Mouse (Mus musculus): ENCODE measurements at regions not wholly inside any gene's neighbourhood (a gene's known extent, or its start where the extent isn't known, plus 50 kb on each side); places are given as distances from the start of the nearest gene placed in this dataset.

DNA sequence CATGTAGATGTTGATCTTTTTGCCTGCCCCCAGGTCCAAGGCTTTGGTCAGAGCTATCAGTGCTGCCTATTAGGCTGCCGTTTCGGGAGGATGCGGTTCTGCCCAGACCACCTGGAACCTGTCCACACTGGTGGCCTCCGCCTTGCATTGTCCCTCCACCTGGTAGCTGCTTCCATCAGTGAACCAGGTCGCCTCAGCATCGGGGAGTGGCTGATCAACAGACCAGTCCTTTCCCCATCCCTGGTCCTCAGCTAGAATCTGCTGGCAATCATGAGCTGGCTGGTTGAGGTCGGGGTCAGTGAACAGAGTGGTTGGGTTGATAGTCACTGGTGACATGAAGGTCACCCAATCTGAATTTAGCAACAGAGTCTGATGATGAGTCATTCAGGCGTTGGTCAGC, 241.7 kb upstream of the Klhl1 start:
- Histone ChIP-seq H3K36me3 (ENCODE audit: insufficient read depth, low read length) (no peaks in the 10 kb centered on the region), H3K4me1 (ENCODE audit: insufficient read depth, low read depth, low read length) (no peaks in the 10 kb centered on the region), H3K27ac (ENCODE audit: low read length) (no peak overlapping the region), H3K4me2 (replicated peaks; ENCODE audit: low read depth, low read length) (no peak overlapping the region), H3K9ac (replicated peaks; ENCODE audit: low read depth) (no peak overlapping the region), H3K27me3 (replicated peaks; ENCODE audit: insufficient read depth, low read length) (no peaks in the 10 kb centered on the region), H3K9me3 (ENCODE audit: low read length) (no peaks in the 10 kb centered on the region), H3K4me3 (ENCODE audit: low read depth, low read length) (no peak overlapping the region)
- TF ChIP-seq CTCF (IDR thresholded peaks at IDR 0.05) (no peak), EP300 (IDR thresholded peaks at IDR 0.05) (no peak)
- WGBS = 88% methylated on average over 8 of the region's 8 CpGs
- ATAC-seq (no peak), DNase-seq (ENCODE audit: low spot score) (no peak)

DNA sequence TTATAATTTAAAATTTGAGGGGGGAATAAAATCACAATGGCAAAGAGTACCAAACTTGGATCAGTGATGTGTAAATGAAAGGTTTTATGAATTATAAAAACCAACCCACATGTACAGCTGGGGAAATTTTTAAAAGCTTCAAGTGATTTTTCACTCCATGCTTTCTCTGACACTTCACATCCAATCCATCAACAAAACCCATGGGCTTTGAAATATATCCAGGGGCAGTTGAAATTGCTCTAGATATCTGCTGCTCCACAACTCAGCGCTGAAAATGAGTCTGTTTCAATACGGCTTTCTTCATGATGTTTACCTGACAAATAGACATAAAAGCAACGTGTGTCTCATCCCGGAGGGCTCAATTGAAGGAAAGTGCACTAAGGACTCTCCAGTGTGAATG, 214.3 kb upstream of the Klhl1 start:
- WGBS = 67% methylated on average over 4 of the region's 4 CpGs

DNA sequence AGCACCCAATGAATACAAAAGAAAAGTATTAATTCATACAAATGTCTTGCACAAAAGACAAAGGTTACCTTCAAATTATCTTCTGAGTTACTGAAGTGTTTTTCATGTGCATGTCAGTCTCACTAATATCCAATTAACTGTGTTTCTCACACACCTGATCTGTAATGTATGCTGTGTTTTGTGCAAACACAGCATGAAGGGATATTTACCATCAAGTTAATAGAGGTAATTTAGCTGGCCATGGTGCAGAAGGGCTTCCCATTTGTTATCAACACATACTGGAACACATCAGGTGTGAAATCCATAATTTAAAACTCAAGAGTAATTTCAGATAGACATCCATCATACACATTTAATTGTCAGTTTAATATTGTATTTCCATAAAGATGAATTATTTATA, 178.2 kb upstream of the Klhl1 start:
- ATAC-seq = no peak
- Histone ChIP-seq H3K36me3 (ENCODE audit: insufficient read depth, low read length) (no peaks in the 10 kb centered on the region), H3K4me1 (ENCODE audit: insufficient read depth, low read depth, low read length) (no peaks in the 10 kb centered on the region), H3K9me3 (ENCODE audit: low read length) (no peaks in the 10 kb centered on the region), H3K27ac (ENCODE audit: low read length) (no peak overlapping the region), H3K27me3 (replicated peaks; ENCODE audit: insufficient read depth, low read length) (no peaks in the 10 kb centered on the region), H3K9ac (replicated peaks; ENCODE audit: low read depth) (no peak overlapping the region), H3K4me2 (replicated peaks; ENCODE audit: low read depth, low read length) (no peak overlapping the region), H3K4me3 (ENCODE audit: low read depth, low read length) (no peak overlapping the region)
- no peak for TF ChIP-seq CTCF (IDR thresholded peaks at IDR 0.05)
- no peak for TF ChIP-seq EP300 (IDR thresholded peaks at IDR 0.05)
- no peak for DNase-seq (ENCODE audit: low spot score)

More for the DNA sequence above, 214.3 kb upstream of the Klhl1 start:
- Histone ChIP-seq H3K4me2 (replicated peaks; ENCODE audit: low read depth, low read length) (no peak overlapping the region), H3K4me1 (ENCODE audit: insufficient read depth, low read depth, low read length) (no peaks in the 10 kb centered on the region), H3K36me3 (ENCODE audit: insufficient read depth, low read length) (no peaks in the 10 kb centered on the region), H3K9me3 (ENCODE audit: low read length) (no peaks in the 10 kb centered on the region), H3K4me3 (ENCODE audit: low read depth, low read length) (no peak overlapping the region), H3K9ac (replicated peaks; ENCODE audit: low read depth) (no peak overlapping the region), H3K27me3 (replicated peaks; ENCODE audit: insufficient read depth, low read length) (no peaks in the 10 kb centered on the region), H3K27ac (ENCODE audit: low read length) (no peak overlapping the region)
- ATAC-seq (no peak), DNase-seq (ENCODE audit: low spot score) (no peak)
- TF ChIP-seq CTCF (IDR thresholded peaks at IDR 0.05) (no peak), EP300 (IDR thresholded peaks at IDR 0.05) (no peak)

DNA sequence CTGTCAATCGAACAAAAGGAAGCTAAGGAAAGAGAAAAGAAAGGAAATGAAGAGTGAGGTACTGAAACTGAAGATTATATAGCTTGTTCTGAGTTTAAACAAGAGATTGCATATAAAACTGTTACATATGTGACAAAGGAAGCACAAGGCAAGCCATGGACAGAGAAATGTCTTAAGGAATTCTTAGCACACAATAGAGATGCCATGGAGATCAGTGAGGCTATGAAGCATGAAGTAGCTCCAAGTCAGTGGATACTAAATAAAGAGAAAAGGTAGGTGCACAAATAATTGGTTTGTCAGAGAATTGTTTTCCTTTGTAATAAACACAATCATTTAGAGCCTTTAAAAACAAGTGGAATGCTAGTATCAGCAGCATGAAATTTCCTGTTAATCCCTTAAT, 172.0 kb upstream of the Klhl1 start:
- H3K36me3 ChIP-seq (ENCODE audit: insufficient read depth, low read length) = no peaks in the 10 kb centered on the region
- H3K9ac ChIP-seq (replicated peaks; ENCODE audit: low read depth) = no peak overlapping the region
- 29% methylated on average over 1 of the region's 1 CpGs for WGBS
- H3K9me3 ChIP-seq (ENCODE audit: low read length) = no peaks in the 10 kb centered on the region
- DNase-seq (ENCODE audit: low spot score) = no peak
- H3K4me3 ChIP-seq (ENCODE audit: low read depth, low read length) = no peak overlapping the region
- no peak overlapping the region for H3K27ac ChIP-seq (ENCODE audit: low read length)
- no peak for ATAC-seq
- no peak overlapping the region for H3K4me2 ChIP-seq (replicated peaks; ENCODE audit: low read depth, low read length)
- H3K4me1 ChIP-seq (ENCODE audit: insufficient read depth, low read depth, low read length) = no peaks in the 10 kb centered on the region
- no peak for TF ChIP-seq EP300 (IDR thresholded peaks at IDR 0.05)
- no peak for TF ChIP-seq CTCF (IDR thresholded peaks at IDR 0.05)
- no peaks in the 10 kb centered on the region for H3K27me3 ChIP-seq (replicated peaks; ENCODE audit: insufficient read depth, low read length)

DNA sequence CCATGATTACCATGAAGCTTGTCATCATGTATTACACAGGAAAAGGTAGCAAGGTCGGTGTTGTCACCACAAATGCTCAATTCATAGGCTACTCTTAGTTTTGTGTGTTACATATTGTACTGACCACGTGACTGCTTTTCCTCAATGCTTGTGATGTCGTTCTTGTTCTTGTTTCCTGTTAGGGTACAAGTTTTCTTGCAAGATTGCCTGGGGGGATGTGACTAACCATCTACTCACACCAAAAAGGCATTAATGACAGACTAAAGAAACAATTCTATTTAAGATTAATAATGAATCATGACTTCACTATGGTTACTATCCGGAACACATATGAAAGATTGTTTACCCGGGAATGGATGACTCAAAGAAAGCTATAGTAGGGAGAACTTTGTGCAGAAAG, 165.0 kb upstream of the Klhl1 start:
- Histone ChIP-seq H3K4me3 (ENCODE audit: low read depth, low read length) (no peak overlapping the region), H3K9ac (replicated peaks; ENCODE audit: low read depth) (no peak overlapping the region), H3K27ac (ENCODE audit: low read length) (no peak overlapping the region), H3K27me3 (replicated peaks; ENCODE audit: insufficient read depth, low read length) (no peaks in the 10 kb centered on the region), H3K36me3 (ENCODE audit: insufficient read depth, low read length) (no peaks in the 10 kb centered on the region), H3K4me2 (replicated peaks; ENCODE audit: low read depth, low read length) (no peak overlapping the region), H3K9me3 (ENCODE audit: low read length) (no peaks in the 10 kb centered on the region), H3K4me1 (ENCODE audit: insufficient read depth, low read depth, low read length) (no peaks in the 10 kb centered on the region)
- DNase-seq (ENCODE audit: low spot score) (no peak), ATAC-seq (no peak)
- TF ChIP-seq EP300 (IDR thresholded peaks at IDR 0.05) (no peak), CTCF (IDR thresholded peaks at IDR 0.05) (no peak)
- WGBS = 56% methylated on average over 5 of the region's 5 CpGs

DNA sequence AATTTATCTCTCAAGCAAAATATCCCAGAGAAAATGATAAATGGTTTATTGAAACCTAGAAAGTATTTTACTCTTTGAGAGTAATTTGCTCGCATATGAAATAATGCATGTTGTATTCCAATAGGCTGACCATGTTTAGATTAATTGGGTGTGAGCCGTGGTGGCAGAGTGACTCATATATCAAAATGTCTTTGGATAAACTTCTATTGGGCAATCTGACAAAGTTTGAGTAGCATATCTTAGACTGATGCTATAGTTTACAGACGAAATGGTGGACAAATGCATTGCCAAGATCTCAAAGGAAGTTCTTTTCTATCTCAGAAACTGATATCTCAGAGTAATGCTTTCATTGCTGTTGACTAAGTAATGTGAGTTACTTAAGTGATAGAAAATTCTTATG, 162.8 kb upstream of the Klhl1 start:
- Histone ChIP-seq H3K27ac (ENCODE audit: low read length) (no peak overlapping the region), H3K9me3 (ENCODE audit: low read length) (no peaks in the 10 kb centered on the region), H3K4me3 (ENCODE audit: low read depth, low read length) (no peak overlapping the region), H3K4me2 (replicated peaks; ENCODE audit: low read depth, low read length) (no peak overlapping the region), H3K27me3 (replicated peaks; ENCODE audit: insufficient read depth, low read length) (no peaks in the 10 kb centered on the region), H3K9ac (replicated peaks; ENCODE audit: low read depth) (no peak overlapping the region), H3K36me3 (ENCODE audit: insufficient read depth, low read length) (no peaks in the 10 kb centered on the region), H3K4me1 (ENCODE audit: insufficient read depth, low read depth, low read length) (no peaks in the 10 kb centered on the region)
- 41% methylated on average over 3 of the region's 3 CpGs for WGBS
- DNase-seq (ENCODE audit: low spot score) (no peak), ATAC-seq (no peak)
- TF ChIP-seq CTCF (IDR thresholded peaks at IDR 0.05) (no peak), EP300 (IDR thresholded peaks at IDR 0.05) (no peak)

DNA sequence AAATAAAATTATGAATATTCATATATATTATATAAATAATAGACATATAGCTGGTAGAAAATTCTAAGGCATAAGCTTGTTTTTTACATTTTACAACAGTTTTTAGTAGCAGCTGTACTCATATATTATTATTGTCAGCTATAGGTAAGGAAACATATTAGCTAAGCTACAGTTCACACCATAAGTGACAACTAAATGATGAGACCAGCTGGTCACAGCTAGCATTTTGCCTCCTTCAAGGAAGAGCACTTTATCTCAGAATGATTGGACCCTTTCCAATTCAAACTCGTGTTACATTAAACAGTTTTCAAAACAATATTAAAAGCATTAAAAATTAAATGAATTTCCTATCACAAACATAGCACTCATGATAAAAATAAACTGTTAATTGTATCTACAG, 157.3 kb upstream of the Klhl1 start:
- Histone ChIP-seq H3K4me2 (replicated peaks; ENCODE audit: low read depth, low read length) (no peak overlapping the region), H3K9me3 (ENCODE audit: low read length) (no peaks in the 10 kb centered on the region), H3K4me3 (ENCODE audit: low read depth, low read length) (no peak overlapping the region), H3K9ac (replicated peaks; ENCODE audit: low read depth) (no peak overlapping the region), H3K4me1 (ENCODE audit: insufficient read depth, low read depth, low read length) (no peaks in the 10 kb centered on the region), H3K27ac (ENCODE audit: low read length) (no peak overlapping the region), H3K36me3 (ENCODE audit: insufficient read depth, low read length) (no peaks in the 10 kb centered on the region), H3K27me3 (replicated peaks; ENCODE audit: insufficient read depth, low read length) (no peaks in the 10 kb centered on the region)
- DNase-seq (ENCODE audit: low spot score) (no peak), ATAC-seq (no peak)
- WGBS = 29% methylated on average over 1 of the region's 1 CpGs
- TF ChIP-seq CTCF (IDR thresholded peaks at IDR 0.05) = no peak
- TF ChIP-seq EP300 (IDR thresholded peaks at IDR 0.05) = no peak

All from lung, postnatal 0 days (tissue).